Mouse (Mus musculus) neural tube, embryonic 11.5 days (tissue): ENCODE results near the gene Slc22a17. TPM values are rescaled to one million over a fixed set of nuclear protein-coding genes. Genes with fewer than 3 reads are reported as not detected.

Experiments
- ATAC-seq: fragments of 200-750 bp; cut with Nextera tagmentation; 2 replicates; pipeline ENCODE4 v1.8.0; 2017; ENCODE audit warnings: moderate number of reproducible peaks, mild to moderate bottlenecking, moderate TSS enrichment, moderate library complexity; ENCODE audit not compliant: insufficient read depth, low FRiP score, low TSS enrichment
- DNase-seq: peaks from one replicate; pipeline ENCODE4 v3.0.0-alpha.2; 2015; ENCODE audit warnings: low spot score
- H3K27ac ChIP-seq: fragments of 300-500 bp; sonication (generic); 2 replicates; pipeline ENCODE4 v1.5.1; 2014; ENCODE audit warnings: low read depth, mild to moderate bottlenecking, low read length
- H3K27me3 ChIP-seq: fragments of 300-500 bp; sonication (generic); 2 replicates; pipeline ENCODE4 v1.6.1; 2014; ENCODE audit warnings: mild to moderate bottlenecking, low read length, mixed read lengths; ENCODE audit not compliant: control insufficient read depth, insufficient read depth
- H3K36me3 ChIP-seq: fragments of 300-500 bp; sonication (generic); 2 replicates; pipeline ENCODE4 v1.6.1; 2014; ENCODE audit warnings: mild to moderate bottlenecking, low read length, moderate library complexity, mixed read lengths; ENCODE audit not compliant: control insufficient read depth, insufficient read depth
- H3K4me1 ChIP-seq: fragments of 300-500 bp; sonication (generic); 2 replicates; pipeline ENCODE4 v1.6.1; 2014; ENCODE audit warnings: low read length, mixed read lengths; ENCODE audit not compliant: control insufficient read depth, insufficient read depth
- H3K4me2 ChIP-seq: fragments of 300-500 bp; sonication (generic); 2 replicates; pipeline ENCODE4 v1.6.1; 2014; ENCODE audit warnings: low read depth, mild to moderate bottlenecking, moderate library complexity
- H3K4me3 ChIP-seq: fragments of 300-500 bp; sonication (generic); 2 replicates; pipeline ENCODE4 v1.5.1; 2014; ENCODE audit warnings: low read depth, low read length
- H3K9ac ChIP-seq: fragments of 300-500 bp; sonication (generic); 2 replicates; pipeline ENCODE4 v1.6.1; 2014; ENCODE audit warnings: mild to moderate bottlenecking, low read length
- H3K9me3 ChIP-seq: fragments of 300-500 bp; sonication (generic); 2 replicates; pipeline ENCODE4 v1.6.1; 2016; ENCODE audit warnings: low read length; ENCODE audit not compliant: control insufficient read depth
- WGBS: fragments of 180-500 bp; shearing (Covaris S2); extraction: QIAGEN DNeasy Blood & Tissue Kit; methylation state at CpG from one replicate; pipeline ENCODE4 v1.1.7; 2014; 5-methylcytosine and 5-hydroxymethylcytosine counted together
- polyA plus RNA-seq: library from polyadenylated mRNA; unstranded; fragments of >200 nt; fragmentation: Nextera tagmentation; extraction: Ambion mirVana; gene quantifications from 2 replicates; pipeline ENCODE4 v1.2.1, GENCODE M21; 2014

The Slc22a17 gene
- polyA plus RNA-seq, 1 experiment from 2014 or later = 45.8 TPM

GRCm38 (mm10) chr14:54935904-54936830 is 23.2 kb upstream of the Slc22a17 start, which contains the start of gene Cmtm5:
TSS of gene Cmtm5 (plus strand) at chr14:54936261.
- Histone ChIP-seq H3K4me1 (no peaks in the 10 kb centered on the region), H3K9ac (no peak within 1 kb of the TSS), H3K4me2 (no peak within 1 kb of the TSS), H3K27ac (peak within 1 kb of the TSS; percentile 51; the same call in 1 of the 2 replicates), H3K27me3 (no peaks in the 10 kb centered on the region), H3K9me3 (no peaks in the 10 kb centered on the region), H3K4me3 (no peak within 1 kb of the TSS), H3K36me3 (no peaks in the 10 kb centered on the region)
- no peak for ATAC-seq
- peak; percentile 31 for DNase-seq
- WGBS = 41% methylated on average over 8 of the region's 8 CpGs

- no peaks in the 10 kb centered on the region for H3K4me1 ChIP-seq
- H3K4me2 ChIP-seq = no peak within 1 kb of the TSS
- no peak for ATAC-seq
- no peak within 1 kb of the TSS for H3K4me3 ChIP-seq
- WGBS = 24% methylated on average over 6 of the region's 6 CpGs
- H3K27me3 ChIP-seq = no peaks in the 10 kb centered on the region
- H3K36me3 ChIP-seq = no peaks in the 10 kb centered on the region
- H3K27ac ChIP-seq = no peak within 1 kb of the TSS
- no peak within 1 kb of the TSS for H3K9ac ChIP-seq
- no peak for DNase-seq
- H3K9me3 ChIP-seq = no peaks in the 10 kb centered on the region
These were observed 19.8 kb upstream of the Slc22a17 start, which contains the start of gene Il25 for GRCm38 (mm10) chr14:54932645-54933150. TSS of gene Il25 (plus strand) at chr14:54932695.

- no peak overlapping the region for H3K4me2 ChIP-seq
- 37% methylated on average over 2 of the region's 2 CpGs for WGBS
- no peaks in the 10 kb centered on the region for H3K9me3 ChIP-seq
- no peaks in the 10 kb centered on the region for H3K36me3 ChIP-seq
- H3K4me3 ChIP-seq = no peak overlapping the region
- no peak overlapping the region for H3K27ac ChIP-seq
- ATAC-seq = no peak
- no peak for DNase-seq
- H3K9ac ChIP-seq = no peak overlapping the region
- no peaks in the 10 kb centered on the region for H3K27me3 ChIP-seq
- H3K4me1 ChIP-seq = peaks cover 14% of the 10 kb centered on the region
These were observed 17.5 kb upstream of the Slc22a17 start for GRCm38 (mm10) chr14:54930431-54930830.

GRCm38 (mm10) chr14:54929801-54930200 is 16.9 kb upstream of the Slc22a17 start:
- H3K27me3 ChIP-seq = no peaks in the 10 kb centered on the region
- ATAC-seq (no peak), DNase-seq (no peak)
- no peaks in the 10 kb centered on the region for H3K36me3 ChIP-seq
- H3K4me1 ChIP-seq = peaks cover 16% of the 10 kb centered on the region
- no peak overlapping the region for H3K27ac ChIP-seq
- 76% methylated on average over 5 of the region's 5 CpGs for WGBS
- H3K9ac ChIP-seq = no peak overlapping the region
- H3K9me3 ChIP-seq = no peaks in the 10 kb centered on the region
- no peak overlapping the region for H3K4me3 ChIP-seq
- no peak overlapping the region for H3K4me2 ChIP-seq

GRCm38 (mm10) chr14:54927296-54927695 is 14.4 kb upstream of the Slc22a17 start:
- peaks cover 24% of the 10 kb centered on the region for H3K4me1 ChIP-seq
- ATAC-seq (no peak), DNase-seq (peak; percentile 18)
- no peaks in the 10 kb centered on the region for H3K27me3 ChIP-seq
- peak overlapping the region; percentile 95 for H3K9ac ChIP-seq
- 12% methylated on average over 7 of the region's 7 CpGs for WGBS
- H3K4me3 ChIP-seq = peak overlapping the region; percentile 51
- peaks cover 2% of the 10 kb centered on the region for H3K36me3 ChIP-seq
- H3K9me3 ChIP-seq = no peaks in the 10 kb centered on the region
- peak overlapping the region; percentile 95 for H3K4me2 ChIP-seq
- H3K27ac ChIP-seq = peak overlapping the region; percentile 96

GRCm38 (mm10) chr14:54926401-54927158 is 13.6 kb upstream of the Slc22a17 start:
- ATAC-seq = peak; percentile 64
- H3K36me3 ChIP-seq = peaks cover 7% of the 10 kb centered on the region
- no peaks in the 10 kb centered on the region for H3K27me3 ChIP-seq
- peak overlapping the region; percentile 95 for H3K9ac ChIP-seq
- peak overlapping the region; percentile 96 for H3K27ac ChIP-seq
- peaks cover 24% of the 10 kb centered on the region for H3K4me1 ChIP-seq
- WGBS = 0% methylated on average over 43 of the region's 58 CpGs
- DNase-seq = peak; percentile 86
- peak overlapping the region; percentile 51 for H3K4me3 ChIP-seq
- no peaks in the 10 kb centered on the region for H3K9me3 ChIP-seq
- peak overlapping the region; percentile 95 for H3K4me2 ChIP-seq

- Histone ChIP-seq H3K9me3 (0 out of 2 replicates have a peak, but pooled peaks cover 2% of the 10 kb centered on the region), H3K36me3 (peaks cover 7% of the 10 kb centered on the region), H3K4me3 (peak within 1 kb of the TSS; percentile 51), H3K9ac (peak within 1 kb of the TSS; percentile 95), H3K4me2 (peak within 1 kb of the TSS; percentile 95), H3K27me3 (no peaks in the 10 kb centered on the region), H3K27ac (peak within 1 kb of the TSS; percentile 96), H3K4me1 (peaks cover 24% of the 10 kb centered on the region)
- DNase-seq = peak; percentile 77
- WGBS = under 1% methylated on average over 50 of the region's 57 CpGs
- ATAC-seq = peak; percentile 59
These were observed 12.7 kb upstream of the Slc22a17 start, which contains the start of gene Efs for GRCm38 (mm10) chr14:54925349-54926342. TSS of gene Efs (minus strand) at chr14:54926126.
